Mouse (Mus musculus) lung, postnatal 36 days (tissue): ENCODE results near the gene Mgat4b.

Experiments
- DNase-seq: peaks from one replicate; pipeline ENCODE4 v3.0.0; 2022; ENCODE audit warnings: mixed read lengths

Mgat4b gene

GRCm38 (mm10) chr11:50226406-50226805 is 15.7 kb downstream of the Mgat4b start:
- no peak for DNase-seq

- DNase-seq = no peak
Observed at GRCm38 (mm10) chr11:50227226-50227625, 16.5 kb downstream of the Mgat4b start.

GRCm38 (mm10) chr11:50227736-50228135 is 17.0 kb downstream of the Mgat4b start:
- no peak for DNase-seq

- no peak for DNase-seq
Observed at GRCm38 (mm10) chr11:50228772-50229171, 18.1 kb downstream of the Mgat4b start.

- no peak for DNase-seq
Observed at GRCm38 (mm10) chr11:50229252-50229910, 18.7 kb downstream of the Mgat4b start.

- DNase-seq = no peak
Observed at GRCm38 (mm10) chr11:50230481-50231304, 20.0 kb downstream of the Mgat4b start.

- DNase-seq = peak; percentile 91
Observed at GRCm38 (mm10) chr11:50231411-50231810, 20.7 kb downstream of the Mgat4b start.

GRCm38 (mm10) chr11:50233022-50233421 is 22.3 kb downstream of the Mgat4b start:
- DNase-seq = no peak

- DNase-seq = no peak
Observed at GRCm38 (mm10) chr11:50233993-50234392, 23.3 kb downstream of the Mgat4b start.

- no peak for DNase-seq
Observed at GRCm38 (mm10) chr11:50234606-50235005, 23.9 kb downstream of the Mgat4b start.

- peak; percentile 92 for DNase-seq
Observed at GRCm38 (mm10) chr11:50236540-50236936, 25.8 kb downstream of the Mgat4b start.

GRCm38 (mm10) chr11:50236937-50237835 is 26.5 kb downstream of the Mgat4b start:
- DNase-seq = no peak

- DNase-seq = peak; percentile 68
Observed at GRCm38 (mm10) chr11:50238324-50238723, 27.6 kb downstream of the Mgat4b start, which contains the start of gene Ltc4s. Ltc4s (minus strand) TSS chr11:50238616.

- no peak for DNase-seq
Observed at GRCm38 (mm10) chr11:50238821-50239791, 28.4 kb downstream of the Mgat4b start.

GRCm38 (mm10) chr11:50240235-50240911 is 29.7 kb downstream of the Mgat4b start:
- no peak for DNase-seq

GRCm38 (mm10) chr11:50243926-50244325 is 33.2 kb downstream of the Mgat4b start:
- DNase-seq = no peak

- DNase-seq = peak; percentile 52
Observed at GRCm38 (mm10) chr11:50245269-50245668, 34.6 kb downstream of the Mgat4b start.

- DNase-seq = no peak
Observed at GRCm38 (mm10) chr11:50248473-50249171, 37.9 kb downstream of the Mgat4b start.

- no peak for DNase-seq
Observed at GRCm38 (mm10) chr11:50252166-50252565, 41.5 kb downstream of the Mgat4b start.

GRCm38 (mm10) chr11:50252684-50253265 is 42.1 kb downstream of the Mgat4b start:
- no peak for DNase-seq
